Mouse (Mus musculus) heart, embryonic 16.5 days (tissue): ENCODE data around the gene Jag1. TPM values are rescaled to one million over a fixed set of nuclear protein-coding genes. Genes with fewer than 3 reads are reported as not detected.

Experiments used
- ATAC-seq: fragments of 200-750 bp; cut with Nextera tagmentation; replicated peaks from 2 replicates; pipeline ENCODE4 v1.8.0; 2017; ENCODE audit warnings: moderate number of reproducible peaks; ENCODE audit not compliant: insufficient read depth, low FRiP score; ENCODE audit errors: extremely low read depth
- H3K27ac ChIP-seq: fragments of 300-500 bp; sonication (generic); 2 replicates; pipeline ENCODE4 v1.5.1; 2014; ENCODE audit warnings: mild to moderate bottlenecking, low read length, control low read depth, moderate library complexity
- H3K27me3 ChIP-seq: fragments of 300-500 bp; sonication (generic); 2 replicates; pipeline ENCODE4 v1.6.1; 2014; ENCODE audit warnings: low read length, mixed read lengths; ENCODE audit not compliant: control insufficient read depth, insufficient read depth
- H3K36me3 ChIP-seq: fragments of 300-500 bp; sonication (generic); 2 replicates; pipeline ENCODE4 v1.6.1; 2014; ENCODE audit not compliant: control insufficient read depth, insufficient read depth
- H3K4me1 ChIP-seq: fragments of 300-500 bp; sonication (generic); 2 replicates; pipeline ENCODE4 v1.6.1; 2014; ENCODE audit warnings: low read length, mixed read lengths; ENCODE audit not compliant: control insufficient read depth, insufficient read depth
- H3K4me2 ChIP-seq: fragments of 300-500 bp; sonication (generic); 2 replicates; pipeline ENCODE4 v1.6.1; 2014; ENCODE audit warnings: low read depth, mild to moderate bottlenecking, control low read depth, low read length
- H3K4me3 ChIP-seq: fragments of 300-500 bp; sonication (generic); 2 replicates; pipeline ENCODE4 v1.5.1; 2014; ENCODE audit warnings: mild to moderate bottlenecking, control low read depth, low read length
- H3K9ac ChIP-seq: fragments of 300-500 bp; sonication (generic); 2 replicates; pipeline ENCODE4 v1.6.1; 2014; ENCODE audit warnings: low read length, control low read depth
- H3K9me3 ChIP-seq: fragments of 300-500 bp; sonication (generic); replicated peaks from 2 replicates; pipeline ENCODE4 v1.6.1; 2016; ENCODE audit warnings: low read length; ENCODE audit not compliant: control insufficient read depth
- WGBS: fragments of 180-500 bp; shearing (Covaris S2); extraction: QIAGEN DNeasy Blood & Tissue Kit; methylation state at CpG from one replicate; pipeline ENCODE4 v1.1.7; 2014; 5-methylcytosine and 5-hydroxymethylcytosine counted together
- polyA plus RNA-seq: library from polyadenylated mRNA; unstranded; fragments of >200 nt; fragmentation: Nextera tagmentation; extraction: Ambion mirVana; gene quantifications from 2 replicates; pipeline ENCODE4 v1.2.1, GENCODE M21; 2015

The Jag1 gene
- polyA plus RNA-seq, 1 experiment from 2014 or later = 9.9 TPM

DNA sequence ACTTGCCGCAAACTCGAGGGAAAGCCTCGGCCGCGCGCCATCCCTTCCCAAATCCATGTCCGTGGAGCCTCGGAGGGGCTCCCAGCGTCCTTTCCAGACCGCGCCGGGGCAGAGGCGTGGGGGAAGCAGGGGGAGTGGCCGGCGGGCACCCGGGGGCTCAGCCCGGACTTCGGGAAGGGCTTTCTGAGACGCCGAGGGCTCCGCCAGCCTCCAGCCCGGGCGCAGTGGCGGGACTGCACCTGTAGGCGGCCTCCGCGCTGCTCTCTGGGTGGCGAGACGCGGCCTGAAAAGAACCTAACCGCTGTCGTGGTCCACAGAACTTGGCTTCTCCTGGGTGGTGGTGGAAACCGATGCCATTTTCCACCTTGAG is 862 bp upstream of the Jag1 start:
- Histone ChIP-seq H3K4me3 (peak overlapping the region; percentile 87), H3K27me3 (no peaks in the 10 kb centered on the region), H3K27ac (peak overlapping the region; percentile 99), H3K9ac (peak overlapping the region; percentile 96), H3K36me3 (no peaks in the 10 kb centered on the region), H3K4me2 (peak overlapping the region; percentile 98), H3K9me3 (no peaks in the 10 kb centered on the region), H3K4me1 (peaks cover 15% of the 10 kb centered on the region)
- ATAC-seq = peak; percentile 55
- under 1% methylated on average over 32 of the region's 33 CpGs for WGBS

GRCm38 (mm10) chr2:137116675-137117320 is 354 bp upstream of the Jag1 start:
- peak overlapping the region; percentile 99 for H3K27ac ChIP-seq
- peaks cover 20% of the 10 kb centered on the region for H3K4me1 ChIP-seq
- H3K27me3 ChIP-seq = no peaks in the 10 kb centered on the region
- H3K4me2 ChIP-seq = peak overlapping the region; percentile 98
- H3K9me3 ChIP-seq = no peaks in the 10 kb centered on the region
- H3K9ac ChIP-seq = peak overlapping the region; percentile 96
- peak; percentile 81 for ATAC-seq
- H3K36me3 ChIP-seq = no peaks in the 10 kb centered on the region
- peak overlapping the region; percentile 87 for H3K4me3 ChIP-seq
- under 1% methylated on average over 56 of the region's 61 CpGs for WGBS

DNA sequence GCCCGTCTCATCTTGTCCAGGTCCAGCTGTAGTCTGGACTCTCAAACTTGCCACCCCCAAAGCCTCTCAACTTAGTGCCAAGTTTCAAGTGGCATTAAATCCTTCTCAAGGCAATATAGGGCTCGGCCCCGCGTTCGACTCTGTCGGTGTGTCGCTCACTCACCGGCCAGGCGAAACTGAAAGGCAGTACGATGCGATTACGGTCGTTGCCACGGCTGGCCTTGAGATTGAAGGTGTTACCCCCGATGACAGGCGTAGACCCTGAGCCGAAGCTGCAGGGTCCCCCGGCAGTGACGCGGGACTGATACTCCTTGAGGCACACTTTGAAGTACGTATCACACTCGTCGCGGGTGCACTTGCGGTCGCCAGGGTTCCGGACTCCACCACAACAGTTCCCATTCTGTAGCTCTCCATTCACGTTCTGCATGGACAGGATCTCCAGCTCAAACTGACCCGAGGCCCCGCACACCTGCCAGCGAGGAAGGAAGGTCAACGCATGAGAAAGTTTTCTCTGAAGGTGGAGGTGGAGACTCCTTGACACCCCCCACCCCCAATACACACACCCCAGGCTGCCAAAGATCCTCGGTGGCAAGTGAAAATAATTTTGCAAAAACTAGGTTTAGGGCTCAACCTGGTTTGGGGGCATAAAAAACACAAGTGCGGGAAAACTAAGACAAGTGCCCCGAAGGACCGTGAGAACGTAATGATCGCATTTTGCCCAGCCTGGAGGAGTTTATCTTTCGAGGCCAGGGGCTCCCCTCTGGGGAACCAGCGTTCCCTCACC is 1.0 kb downstream of the Jag1 start:
- no peaks in the 10 kb centered on the region for H3K9me3 ChIP-seq
- no peaks in the 10 kb centered on the region for H3K36me3 ChIP-seq
- H3K4me2 ChIP-seq = peak overlapping the region; percentile 98
- peaks cover 31% of the 10 kb centered on the region for H3K4me1 ChIP-seq
- under 1% methylated on average over 40 of the region's 40 CpGs for WGBS
- H3K27ac ChIP-seq = peak overlapping the region; percentile 99
- H3K4me3 ChIP-seq = peak overlapping the region; percentile 87
- peak overlapping the region; percentile 96 for H3K9ac ChIP-seq
- H3K27me3 ChIP-seq = no peaks in the 10 kb centered on the region
- no peak for ATAC-seq

GRCm38 (mm10) chr2:137114248-137115096 is 2.0 kb downstream of the Jag1 start:
- ATAC-seq = peak; percentile 52
- H3K4me2 ChIP-seq = peak overlapping the region; percentile 98
- H3K4me3 ChIP-seq = peak overlapping the region; percentile 87
- under 1% methylated on average over 50 of the region's 51 CpGs for WGBS
- peaks cover 39% of the 10 kb centered on the region for H3K4me1 ChIP-seq
- H3K9ac ChIP-seq = peak overlapping the region; percentile 96
- H3K27ac ChIP-seq = peak overlapping the region; percentile 99
- no peaks in the 10 kb centered on the region for H3K9me3 ChIP-seq
- H3K36me3 ChIP-seq = no peaks in the 10 kb centered on the region
- H3K27me3 ChIP-seq = no peaks in the 10 kb centered on the region

- H3K27me3 ChIP-seq = no peaks in the 10 kb centered on the region
- WGBS = 12% methylated on average over 12 of the region's 12 CpGs
- no peaks in the 10 kb centered on the region for H3K9me3 ChIP-seq
- H3K4me3 ChIP-seq = peak overlapping the region; percentile 87
- peak overlapping the region; percentile 99 for H3K27ac ChIP-seq
- H3K9ac ChIP-seq = peak overlapping the region; percentile 96
- H3K4me2 ChIP-seq = peak overlapping the region; percentile 98
- peaks cover 42% of the 10 kb centered on the region for H3K4me1 ChIP-seq
- no peaks in the 10 kb centered on the region for H3K36me3 ChIP-seq
- ATAC-seq = no peak
These were observed 3.0 kb downstream of the Jag1 start for GRCm38 (mm10) chr2:137113288-137114061.

GRCm38 (mm10) chr2:137110214-137110898 is 6.1 kb downstream of the Jag1 start:
- H3K4me3 ChIP-seq = no peak overlapping the region
- no peak for ATAC-seq
- WGBS = 53% methylated on average over 4 of the region's 4 CpGs
- H3K36me3 ChIP-seq = no peaks in the 10 kb centered on the region; the same call in 1 of the 2 replicates
- peaks cover 55% of the 10 kb centered on the region for H3K4me1 ChIP-seq
- 0 out of 2 replicates have a peak overlapping the region, but pooled peaks have one; percentile 14 for H3K27ac ChIP-seq
- H3K27me3 ChIP-seq = no peaks in the 10 kb centered on the region
- no peaks in the 10 kb centered on the region for H3K9me3 ChIP-seq
- peak overlapping the region; percentile 1; the same call in 1 of the 2 replicates for H3K4me2 ChIP-seq
- H3K9ac ChIP-seq = 0 out of 2 replicates have a peak overlapping the region, but pooled peaks have one; percentile 35

- no peak overlapping the region for H3K4me3 ChIP-seq
- ATAC-seq = no peak
- no peaks in the 10 kb centered on the region for H3K27me3 ChIP-seq
- H3K4me2 ChIP-seq = peak overlapping the region; percentile 1; the same call in 1 of the 2 replicates
- 0 out of 2 replicates have a peak overlapping the region, but pooled peaks have one; percentile 16 for H3K27ac ChIP-seq
- H3K9ac ChIP-seq = peak overlapping the region; percentile 35; the same call in 1 of the 2 replicates
- H3K36me3 ChIP-seq = no peaks in the 10 kb centered on the region; the same call in 1 of the 2 replicates
- WGBS = 55% methylated on average over 15 of the region's 15 CpGs
- H3K9me3 ChIP-seq = no peaks in the 10 kb centered on the region
- peaks cover 55% of the 10 kb centered on the region for H3K4me1 ChIP-seq
These were observed 6.9 kb downstream of the Jag1 start for GRCm38 (mm10) chr2:137109321-137110213.
